Mouse (Mus musculus) hindbrain, embryonic 15.5 days (tissue): ENCODE data around the gene Dst. TPM values are rescaled to one million over a fixed set of nuclear protein-coding genes. Genes with fewer than 3 reads are reported as not detected.

Experiments used
- ATAC-seq: fragments of 200-750 bp; cut with Nextera tagmentation; 2 replicates; pipeline ENCODE4 v1.8.0; 2017; ENCODE audit warnings: low read depth, moderate number of reproducible peaks, moderate TSS enrichment; ENCODE audit not compliant: low FRiP score
- H3K27ac ChIP-seq: fragments of 300-500 bp; sonication (generic); replicated peaks from 2 replicates; pipeline ENCODE4 v1.5.1; 2015; ENCODE audit warnings: mild to moderate bottlenecking, inconsistent platforms
- H3K27me3 ChIP-seq: fragments of 300-500 bp; sonication (generic); 2 replicates; pipeline ENCODE4 v1.6.1; 2015; ENCODE audit warnings: control low read depth, inconsistent platforms
- H3K36me3 ChIP-seq: fragments of 300-500 bp; sonication (generic); 2 replicates; pipeline ENCODE4 v1.6.1; 2015; ENCODE audit warnings: control low read depth, inconsistent platforms
- H3K4me1 ChIP-seq: fragments of 300-500 bp; sonication (generic); replicated peaks from 2 replicates; pipeline ENCODE4 v1.6.1; 2015; ENCODE audit warnings: control low read depth, inconsistent platforms
- H3K4me2 ChIP-seq: fragments of 300-500 bp; sonication (generic); 2 replicates; pipeline ENCODE4 v1.6.1; 2015; ENCODE audit warnings: moderate library complexity, mild to moderate bottlenecking, inconsistent platforms
- H3K4me3 ChIP-seq: fragments of 300-500 bp; sonication (generic); 2 replicates; pipeline ENCODE4 v1.5.1; 2015; ENCODE audit warnings: mild to moderate bottlenecking, inconsistent platforms
- H3K9ac ChIP-seq: fragments of 300-500 bp; sonication (generic); 2 replicates; pipeline ENCODE4 v1.6.1; 2015; ENCODE audit warnings: inconsistent platforms
- H3K9me3 ChIP-seq: fragments of 300-500 bp; sonication (generic); 2 replicates; pipeline ENCODE4 v1.6.1; 2016; ENCODE audit warnings: control low read depth, inconsistent platforms
- WGBS: fragments of 180-500 bp; shearing (Covaris S2); methylation state at CpG from one replicate; pipeline ENCODE4 v1.1.7; 2015; 5-methylcytosine and 5-hydroxymethylcytosine counted together
- polyA plus RNA-seq: library from polyadenylated mRNA; unstranded; fragments of >200 nt; fragmentation: Nextera tagmentation; extraction: Ambion mirVana; gene quantifications from 2 replicates; pipeline ENCODE4 v1.2.1, GENCODE M21; 2015

Gene Dst
- polyA plus RNA-seq, 1 experiment from 2014 or later, result 39.4 TPM

- Histone ChIP-seq H3K4me3 (no peak overlapping the region), H3K4me2 (no peak overlapping the region), H3K36me3 (no peaks in the 10 kb centered on the region), H3K9ac (no peak overlapping the region), H3K4me1 (0 out of 2 replicates have a peak, but pooled peaks cover 4% of the 10 kb centered on the region), H3K9me3 (no peaks in the 10 kb centered on the region), H3K27ac (no peak overlapping the region), H3K27me3 (no peaks in the 10 kb centered on the region)
- WGBS, result 88% methylated on average over 1 of the region's 1 CpGs
- no peak for ATAC-seq
Measured at GRCm38 (mm10) chr1:34033478-34033877, 125.5 kb downstream of the Dst start.

DNA sequence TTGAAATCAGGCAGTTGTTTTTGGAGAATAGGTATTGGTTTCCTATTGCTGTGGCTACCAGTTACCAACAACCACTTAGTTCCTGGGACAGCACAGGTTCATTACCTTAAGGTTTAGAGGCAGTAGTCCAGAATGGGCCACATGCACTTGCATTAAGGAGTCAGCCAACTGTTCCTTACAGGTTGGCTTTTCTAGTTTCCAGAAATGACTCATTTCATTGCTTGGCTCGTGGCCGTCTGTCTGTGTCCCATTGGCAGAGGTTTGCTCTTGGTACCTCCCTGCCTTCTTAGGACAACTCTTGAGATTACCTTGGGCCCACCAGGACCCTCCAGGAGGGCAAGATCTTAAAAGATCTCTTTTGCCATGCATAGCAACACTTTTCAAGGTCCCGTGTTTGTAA, 125.9 kb downstream of the Dst start:
- Histone ChIP-seq H3K9me3 (no peaks in the 10 kb centered on the region), H3K27ac (no peak overlapping the region), H3K36me3 (no peaks in the 10 kb centered on the region), H3K4me2 (no peak overlapping the region), H3K4me1 (0 out of 2 replicates have a peak, but pooled peaks cover 4% of the 10 kb centered on the region), H3K27me3 (no peaks in the 10 kb centered on the region), H3K9ac (no peak overlapping the region), H3K4me3 (no peak overlapping the region)
- no peak for ATAC-seq
- WGBS, result 95% methylated on average over 3 of the region's 3 CpGs

- ATAC-seq, result no peak
- Histone ChIP-seq H3K4me2 (no peak overlapping the region), H3K27ac (no peak overlapping the region), H3K4me1 (0 out of 2 replicates have a peak, but pooled peaks cover 4% of the 10 kb centered on the region), H3K4me3 (no peak overlapping the region), H3K9ac (no peak overlapping the region), H3K9me3 (no peaks in the 10 kb centered on the region), H3K27me3 (no peaks in the 10 kb centered on the region), H3K36me3 (no peaks in the 10 kb centered on the region)
- WGBS, result 93% methylated on average over 12 of the region's 12 CpGs
Measured at GRCm38 (mm10) chr1:34036111-34036510, 128.1 kb downstream of the Dst start.

DNA sequence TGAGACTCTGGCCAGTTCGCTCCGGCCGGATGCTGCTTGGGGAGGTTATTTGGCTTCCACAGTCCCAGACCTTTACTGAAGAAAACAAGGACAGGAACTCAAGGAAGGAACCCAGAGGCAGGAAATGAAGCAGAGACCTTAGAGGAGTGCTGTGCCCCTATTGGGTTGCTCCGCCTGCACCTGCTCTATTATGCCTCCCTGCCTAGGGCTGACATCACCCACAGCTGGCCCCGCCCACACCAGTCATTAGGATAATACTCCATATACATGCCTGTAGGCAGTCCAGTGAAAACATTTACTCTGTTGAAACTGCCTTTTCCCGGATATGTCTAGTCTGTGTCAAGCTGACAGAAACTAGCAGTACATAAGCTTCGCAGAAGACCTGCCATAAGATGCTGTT, 130.5 kb downstream of the Dst start:
- Histone ChIP-seq H3K9ac (no peak overlapping the region), H3K27me3 (no peaks in the 10 kb centered on the region), H3K36me3 (no peaks in the 10 kb centered on the region), H3K4me1 (peaks cover 10% of the 10 kb centered on the region), H3K4me3 (no peak overlapping the region), H3K27ac (no peak overlapping the region), H3K4me2 (no peak overlapping the region), H3K9me3 (no peaks in the 10 kb centered on the region)
- ATAC-seq, result no peak
- 94% methylated on average over 7 of the region's 7 CpGs for WGBS

DNA sequence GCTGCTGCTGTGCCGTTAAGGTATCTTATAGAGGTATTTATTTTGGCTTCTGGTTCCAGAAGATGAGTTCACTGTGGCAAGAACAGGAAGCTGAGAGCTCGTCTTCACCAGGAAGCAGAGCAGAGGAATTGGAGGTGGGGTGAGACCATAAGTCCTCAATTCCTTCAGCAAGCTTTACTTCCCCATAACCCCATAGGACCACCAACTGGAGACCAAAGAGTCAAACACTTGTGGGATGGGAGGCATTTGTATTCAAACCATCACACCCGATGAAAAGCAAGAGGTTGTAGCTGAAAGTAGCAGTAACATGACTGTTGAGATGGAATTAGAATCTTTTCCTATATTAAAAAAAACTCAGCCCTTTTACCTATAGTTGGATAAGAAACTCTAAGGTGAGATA, 132.0 kb downstream of the Dst start:
- H3K9ac ChIP-seq, result no peak overlapping the region
- H3K4me2 ChIP-seq, result no peak overlapping the region
- H3K36me3 ChIP-seq, result no peaks in the 10 kb centered on the region
- ATAC-seq, result no peak
- no peaks in the 10 kb centered on the region for H3K27me3 ChIP-seq
- H3K9me3 ChIP-seq, result no peaks in the 10 kb centered on the region
- H3K4me3 ChIP-seq, result no peak overlapping the region
- 81% methylated on average over 3 of the region's 3 CpGs for WGBS
- no peak overlapping the region for H3K27ac ChIP-seq
- H3K4me1 ChIP-seq, result peaks cover 10% of the 10 kb centered on the region

GRCm38 (mm10) chr1:34040901-34041721, 133.1 kb downstream of the Dst start:
- no peaks in the 10 kb centered on the region for H3K9me3 ChIP-seq

DNA sequence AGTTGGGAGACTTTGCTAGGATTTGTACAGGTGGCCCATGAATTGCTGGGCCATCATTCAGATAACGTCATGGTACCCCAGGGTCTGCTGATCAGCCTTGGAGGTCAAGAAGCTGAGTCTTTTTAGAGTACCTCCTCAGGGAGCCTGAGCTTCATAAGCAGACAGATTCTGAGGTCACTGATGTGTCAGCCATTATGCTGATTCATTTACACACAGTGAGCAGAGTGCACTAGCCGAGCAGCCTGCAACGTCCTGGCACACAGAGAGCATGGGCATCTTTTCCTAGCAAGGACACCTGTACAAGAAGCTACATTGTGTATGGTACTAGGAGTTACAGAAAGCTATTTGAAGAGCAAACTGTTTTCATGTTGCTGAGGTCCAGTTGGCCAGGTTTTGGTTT, 134.3 kb downstream of the Dst start:
- Histone ChIP-seq H3K36me3 (no peaks in the 10 kb centered on the region), H3K27me3 (no peaks in the 10 kb centered on the region), H3K9me3 (no peaks in the 10 kb centered on the region), H3K4me2 (no peak overlapping the region), H3K4me1 (peaks cover 7% of the 10 kb centered on the region), H3K9ac (no peak overlapping the region), H3K4me3 (no peak overlapping the region), H3K27ac (no peak overlapping the region)
- WGBS, result 31% methylated on average over 3 of the region's 3 CpGs
- no peak for ATAC-seq

More at GRCm38 (mm10) chr1:34040901-34041721, 133.1 kb downstream of the Dst start:
- Histone ChIP-seq H3K4me2 (no peak overlapping the region), H3K27me3 (no peaks in the 10 kb centered on the region), H3K9ac (no peak overlapping the region), H3K27ac (no peak overlapping the region), H3K36me3 (no peaks in the 10 kb centered on the region), H3K4me3 (no peak overlapping the region), H3K4me1 (peaks cover 6% of the 10 kb centered on the region)
- ATAC-seq, result 0 out of 2 replicates have a peak, but pooled peaks have one; percentile 23
- 46% methylated on average over 8 of the region's 8 CpGs for WGBS

DNA sequence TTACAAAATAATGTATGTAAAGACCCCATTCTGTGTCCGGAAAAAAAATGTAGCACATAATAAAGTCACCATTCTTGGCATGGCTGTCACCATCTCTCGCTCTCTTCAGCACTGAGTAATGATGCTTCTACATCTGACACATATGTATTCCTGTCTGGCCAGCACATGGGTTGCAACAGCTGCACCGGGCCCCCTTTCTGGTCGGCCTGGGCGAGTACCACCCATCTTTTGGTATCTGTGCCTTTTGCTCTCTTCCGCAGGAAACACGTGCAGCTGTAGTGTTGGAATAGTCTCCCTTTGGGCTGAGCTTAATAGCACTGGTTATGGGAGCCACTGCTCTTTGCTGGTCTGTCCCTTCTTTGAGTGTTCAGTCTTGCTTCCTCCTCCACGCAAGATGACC, 135.3 kb downstream of the Dst start:
- H3K36me3 ChIP-seq, result no peaks in the 10 kb centered on the region
- no peaks in the 10 kb centered on the region for H3K9me3 ChIP-seq
- no peak overlapping the region for H3K27ac ChIP-seq
- H3K27me3 ChIP-seq, result no peaks in the 10 kb centered on the region
- H3K4me1 ChIP-seq, result peaks cover 13% of the 10 kb centered on the region
- WGBS, result 83% methylated on average over 8 of the region's 8 CpGs
- H3K4me3 ChIP-seq, result no peak overlapping the region
- no peak overlapping the region for H3K9ac ChIP-seq
- no peak for ATAC-seq
- H3K4me2 ChIP-seq, result no peak overlapping the region

DNA sequence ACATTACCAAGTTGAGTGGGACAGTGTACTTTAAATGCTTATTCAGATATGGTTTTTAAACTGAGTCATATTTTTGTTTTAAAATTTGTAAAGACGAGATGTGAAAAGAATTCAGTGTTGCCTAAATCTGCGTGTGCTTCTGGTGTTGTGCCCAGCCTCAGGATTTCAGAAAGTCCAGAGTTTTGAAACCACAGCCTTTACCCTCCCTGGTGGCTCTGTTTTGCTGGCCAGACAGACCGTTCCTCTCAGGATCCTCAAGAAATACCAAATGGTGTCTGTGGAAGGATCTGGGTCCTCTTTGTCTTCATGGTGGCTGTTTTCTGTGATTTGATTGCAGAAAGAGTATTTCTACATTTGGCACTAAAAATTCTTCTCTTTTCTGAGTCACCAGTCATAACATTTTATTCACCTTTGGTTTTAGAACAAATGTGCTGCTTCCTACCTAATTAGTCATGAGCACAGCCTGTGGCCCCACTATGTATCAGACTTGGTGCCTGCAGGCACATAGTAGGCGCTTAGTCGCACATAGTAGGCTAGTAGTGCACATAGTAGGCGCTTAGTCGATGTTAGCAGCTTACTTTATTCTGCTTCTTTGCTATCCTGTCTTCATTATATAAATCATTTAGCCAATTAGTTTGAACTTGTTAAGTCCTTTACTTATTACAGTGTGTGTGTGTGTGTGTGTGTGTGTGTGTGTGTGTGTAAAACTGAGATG, 136.0 kb downstream of the Dst start:
- Histone ChIP-seq H3K4me2 (no peak overlapping the region), H3K36me3 (no peaks in the 10 kb centered on the region), H3K9ac (no peak overlapping the region), H3K27me3 (no peaks in the 10 kb centered on the region), H3K4me1 (peaks cover 17% of the 10 kb centered on the region), H3K9me3 (no peaks in the 10 kb centered on the region), H3K4me3 (no peak overlapping the region), H3K27ac (no peak overlapping the region)
- 91% methylated on average over 7 of the region's 7 CpGs for WGBS
- no peak for ATAC-seq

GRCm38 (mm10) chr1:34044675-34045074, 136.7 kb downstream of the Dst start:
- Histone ChIP-seq H3K9ac (no peak overlapping the region), H3K4me3 (no peak overlapping the region), H3K4me2 (no peak overlapping the region), H3K27me3 (no peaks in the 10 kb centered on the region), H3K27ac (no peak overlapping the region), H3K9me3 (no peaks in the 10 kb centered on the region), H3K4me1 (peaks cover 17% of the 10 kb centered on the region), H3K36me3 (no peaks in the 10 kb centered on the region)
- WGBS, result 62% methylated on average over 3 of the region's 3 CpGs
- ATAC-seq, result no peak

GRCm38 (mm10) chr1:34047285-34047684, 139.3 kb downstream of the Dst start:
- no peaks in the 10 kb centered on the region for H3K9me3 ChIP-seq
- H3K4me1 ChIP-seq, result peaks cover 13% of the 10 kb centered on the region
- H3K27me3 ChIP-seq, result no peaks in the 10 kb centered on the region
- H3K36me3 ChIP-seq, result no peaks in the 10 kb centered on the region
- 67% methylated on average over 3 of the region's 3 CpGs for WGBS
- H3K9ac ChIP-seq, result no peak overlapping the region
- no peak overlapping the region for H3K4me2 ChIP-seq
- no peak overlapping the region for H3K27ac ChIP-seq
- no peak overlapping the region for H3K4me3 ChIP-seq
- no peak for ATAC-seq

- Histone ChIP-seq H3K4me3 (no peak overlapping the region), H3K27me3 (no peaks in the 10 kb centered on the region), H3K4me2 (no peak overlapping the region), H3K4me1 (peaks cover 24% of the 10 kb centered on the region), H3K36me3 (no peaks in the 10 kb centered on the region), H3K9me3 (no peaks in the 10 kb centered on the region), H3K27ac (no peak overlapping the region), H3K9ac (no peak overlapping the region)
- WGBS, result 83% methylated on average over 3 of the region's 3 CpGs
- peak; percentile 62 for ATAC-seq
Measured at GRCm38 (mm10) chr1:34051251-34051650, 143.2 kb downstream of the Dst start.
